Mouse (Mus musculus) frontal cortex, postnatal 14 days (tissue): Measurements from ENCODE around the gene Vmn2r82.
"Not testable (repeated sequence)": the region's sequence is repeated elsewhere in the genome, so short reads cannot be mapped to it uniquely, and the experiment has no call there.

Experiments
- DNase-seq, 2 experiments: peaks; one replicate each; pipeline ENCODE4 v3.0.0; 2022; ENCODE audit warnings: low spot score in 2 of 2

The Vmn2r82 gene

DNA sequence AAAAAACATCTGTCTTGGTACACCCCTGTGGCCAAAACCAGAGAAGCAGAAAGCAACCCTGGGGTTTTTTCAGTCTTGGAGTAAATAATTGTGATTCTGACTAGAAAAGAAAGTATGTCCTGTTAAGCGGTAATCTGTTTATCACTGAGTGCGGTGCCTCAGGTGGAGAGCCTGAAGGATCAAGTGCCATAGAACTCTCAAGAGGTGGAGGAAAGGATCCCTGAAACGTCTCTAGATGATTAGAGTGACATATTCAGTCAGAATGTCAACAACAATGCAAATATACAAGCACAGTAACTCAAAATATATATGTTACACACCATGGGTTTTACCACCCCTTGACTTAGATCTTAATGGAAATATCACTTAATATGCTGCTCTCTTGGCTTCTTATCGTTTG lies at the start of gene Vmn2r82:
Vmn2r82 (plus strand) TSS at position 301 of the 400 bp plus-strand sequence.
- not testable (repeated sequence) for DNase-seq

DNA sequence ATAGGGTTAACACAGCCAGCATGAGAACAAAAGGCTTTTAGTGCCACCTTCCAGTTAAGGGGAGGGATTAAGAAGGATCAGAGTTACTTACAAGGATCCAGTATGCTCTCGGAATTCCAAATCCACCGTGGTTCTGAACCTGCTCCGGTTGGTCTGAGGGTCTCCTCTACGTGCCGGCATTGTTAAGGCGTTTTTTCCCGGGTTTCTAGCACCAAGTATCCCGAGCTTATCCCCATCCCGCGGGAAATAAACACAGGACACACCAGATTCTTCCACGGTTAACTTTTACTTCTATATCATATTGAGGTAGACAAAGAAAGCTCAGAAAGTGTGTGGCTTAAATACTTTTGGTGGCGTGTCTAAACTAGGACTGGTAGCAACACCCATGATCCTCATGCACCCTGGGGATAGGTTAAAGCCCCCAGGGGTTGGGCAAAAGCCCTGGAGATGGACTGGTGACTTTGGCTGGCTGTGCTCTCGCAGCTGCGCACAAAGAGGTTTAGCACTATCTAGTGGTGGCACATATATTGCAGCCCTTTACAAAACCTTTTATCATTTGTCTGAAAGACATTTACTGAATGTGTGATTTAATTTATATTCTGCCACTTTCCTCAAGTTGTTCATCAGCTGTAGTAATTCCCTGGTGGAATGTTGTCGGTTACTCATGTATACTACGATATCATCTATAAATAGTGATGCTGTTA lies 34.1 kb upstream of the Vmn2r82 start:
- not testable (repeated sequence) for DNase-seq

DNA sequence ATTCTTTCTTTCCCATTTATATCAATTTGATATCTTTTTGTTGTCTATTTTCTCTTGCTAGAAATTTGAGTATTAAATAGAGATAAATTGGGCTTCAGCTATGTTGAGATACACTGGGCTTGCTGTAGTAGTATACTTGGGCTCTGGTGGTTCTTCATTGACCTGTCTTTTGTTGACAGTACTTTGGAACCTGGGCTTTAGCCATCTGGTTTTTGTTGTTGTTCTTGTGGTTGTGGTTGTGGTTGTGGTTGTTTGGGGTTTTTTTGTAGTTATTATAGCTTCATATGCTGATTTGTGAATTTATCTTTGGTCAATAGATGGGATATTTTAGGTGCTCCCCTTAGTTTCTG lies 33.6 kb upstream of the Vmn2r82 start:
- DNase-seq: no peak

DNA sequence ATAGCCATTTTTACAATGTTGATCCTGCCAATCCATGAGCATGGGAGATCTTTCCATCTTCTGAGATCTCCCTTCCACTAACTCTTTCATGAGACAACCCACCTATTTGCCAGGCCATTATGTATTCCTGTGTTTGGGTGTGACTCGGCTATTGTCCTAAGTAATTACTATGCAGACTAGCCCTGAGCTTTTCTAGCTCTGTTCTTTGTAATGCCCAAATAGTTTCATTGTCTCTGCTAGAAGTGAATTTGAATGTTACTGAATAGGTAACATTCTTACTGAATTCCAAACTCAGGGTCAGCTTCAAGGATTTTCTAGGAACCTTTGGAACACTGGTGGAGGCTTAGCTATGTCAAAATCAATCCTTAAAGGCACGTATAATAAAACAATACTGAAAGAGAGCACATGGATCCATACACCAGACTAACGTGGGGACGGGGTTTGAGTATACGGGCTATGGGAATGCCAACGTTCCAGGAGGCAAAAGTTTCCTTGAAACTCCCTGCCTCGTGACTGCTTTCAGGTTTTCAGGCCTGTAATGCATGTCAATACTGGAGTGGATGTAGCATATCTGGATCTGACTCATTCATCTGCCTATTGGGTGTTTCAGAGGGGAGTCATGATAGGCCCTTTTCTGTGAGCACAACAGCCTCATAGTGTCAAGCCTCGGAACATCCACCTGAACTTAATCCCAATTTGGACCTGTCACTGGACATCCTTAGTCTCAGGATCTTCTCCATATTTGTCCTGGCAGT lies 43.8 kb downstream of the Vmn2r82 start:
- DNase-seq: not testable (repeated sequence)

DNA sequence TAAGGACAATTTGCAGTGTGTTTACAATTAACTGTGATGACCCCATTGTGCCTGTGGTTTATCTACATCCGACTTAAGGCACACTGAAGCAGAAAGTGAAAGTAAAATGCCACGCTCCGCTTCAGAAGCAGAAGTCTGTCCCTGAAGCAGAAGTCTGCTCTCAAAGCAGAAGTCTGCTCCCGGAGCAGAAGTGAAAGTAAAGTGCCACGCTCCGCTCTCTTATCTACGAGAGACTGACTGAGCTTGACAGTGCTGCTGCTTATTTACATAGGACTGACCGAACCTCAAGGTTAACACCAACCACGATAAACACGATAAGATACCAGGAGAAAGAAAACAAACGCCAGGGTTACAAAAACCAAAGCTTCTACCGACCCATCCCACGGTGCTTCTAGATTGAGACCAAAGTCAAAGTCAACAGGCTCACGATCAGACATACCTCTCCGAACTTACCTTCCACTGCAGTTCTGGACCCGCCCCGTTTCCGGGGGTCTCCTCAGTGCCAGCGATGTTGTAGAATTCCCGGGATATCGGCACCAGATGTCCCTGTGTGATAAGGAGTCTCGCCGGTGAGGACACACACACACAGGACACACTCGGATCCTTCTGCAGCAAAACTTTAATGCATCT lies 60.9 kb downstream of the Vmn2r82 start:
- no peak for DNase-seq

DNA sequence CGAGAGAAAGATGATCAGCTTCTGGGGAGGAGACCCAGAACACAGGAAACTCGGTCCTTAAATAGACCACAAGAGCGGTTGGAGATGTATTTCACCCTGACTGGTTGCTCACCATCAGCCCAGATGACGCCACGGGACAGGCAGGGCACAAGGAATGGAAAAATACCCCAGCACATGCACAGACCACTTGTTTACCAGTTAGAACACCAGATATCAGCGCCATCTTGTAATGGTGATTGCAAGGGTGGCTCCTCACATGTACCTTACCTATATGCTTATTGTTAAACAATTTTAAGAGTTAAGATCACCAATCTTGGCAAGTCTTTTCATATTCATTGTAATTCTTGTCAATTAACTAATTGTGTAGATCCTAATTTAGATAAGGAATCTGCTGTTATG lies 61.5 kb downstream of the Vmn2r82 start:
- not testable (repeated sequence) for DNase-seq

DNA sequence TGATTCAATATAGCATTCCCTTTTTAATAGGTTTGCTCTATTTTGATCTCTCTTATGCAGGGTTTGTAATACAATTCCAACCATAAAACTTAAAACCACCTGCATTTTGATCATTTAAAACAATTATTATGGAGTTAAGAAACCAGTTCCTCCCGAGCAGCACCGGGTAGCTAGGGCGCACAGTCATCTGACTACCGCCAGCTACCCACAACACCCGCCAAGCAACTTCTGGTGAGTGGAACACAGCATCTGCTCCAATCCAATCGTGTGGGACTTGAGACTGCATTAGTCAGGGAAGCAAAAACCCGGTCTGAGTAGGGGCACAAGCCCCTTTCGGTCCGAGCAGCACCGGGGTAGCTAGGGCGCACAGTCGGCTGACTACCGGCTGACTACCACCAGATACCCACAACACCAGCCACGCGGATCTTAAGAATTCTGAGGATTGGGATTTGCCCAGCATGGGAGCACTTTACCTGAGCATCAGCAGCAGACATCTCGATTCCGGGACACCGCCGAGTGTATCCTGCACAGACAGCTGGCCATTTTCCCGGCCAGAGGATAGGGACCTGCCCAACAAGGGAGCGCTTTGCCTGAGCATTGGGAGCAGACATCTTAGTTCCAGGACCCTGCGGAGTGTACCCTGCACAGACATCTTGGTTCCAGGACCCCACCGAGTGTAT lies 79.0 kb downstream of the Vmn2r82 start:
- not testable (repeated sequence) for DNase-seq
